Mouse (Mus musculus) left cerebral cortex, postnatal 36 days (tissue): Measurements from ENCODE around the gene Psmd1. TPM values are rescaled to one million over a fixed set of nuclear protein-coding genes. Genes with fewer than 3 reads are reported as not detected.

Experiments
- DNase-seq, 2 experiments: peaks; one replicate each; pipeline ENCODE4 v3.0.0; 2021 to 2022; ENCODE audit warnings: low spot score in 2 of 2, mixed read lengths in 1 of 2
- intact Hi-C: fragments of 180-260 bp; cut with DNase I; formaldehyde crosslinking; loops from one replicate; pipeline ENCODE4 v1.15.1; 2025
- total RNA-seq, 2 experiments: library from RNA; stranded (reverse); gene quantifications; 2 replicates each; pipeline ENCODE4 v1.2.3; 2021

Psmd1 gene
- total RNA-seq, 2 experiments from 2014 or later = 106 TPM

DNA sequence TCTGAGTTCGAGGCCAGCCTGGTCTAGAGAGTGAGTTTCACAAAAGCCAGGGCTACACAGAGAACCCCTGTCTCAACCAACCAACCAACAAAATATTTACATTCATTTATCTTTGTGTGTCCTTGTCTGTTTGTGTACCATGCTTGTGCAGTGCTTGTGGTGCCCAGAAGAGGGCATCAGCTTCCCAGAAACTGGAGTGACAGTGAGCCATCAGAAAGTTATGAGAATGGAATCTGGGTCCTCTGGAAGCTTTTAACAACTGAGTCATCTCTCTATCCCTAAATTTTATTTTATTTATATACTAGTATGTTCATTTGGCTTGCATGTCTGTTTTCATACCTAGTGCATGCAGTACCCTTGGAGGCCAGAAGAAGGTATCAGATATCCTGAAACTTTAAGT, 88.4 kb downstream of the Psmd1 start:
- DNase-seq = no peak
- intact Hi-C loops = no loop called here

DNA sequence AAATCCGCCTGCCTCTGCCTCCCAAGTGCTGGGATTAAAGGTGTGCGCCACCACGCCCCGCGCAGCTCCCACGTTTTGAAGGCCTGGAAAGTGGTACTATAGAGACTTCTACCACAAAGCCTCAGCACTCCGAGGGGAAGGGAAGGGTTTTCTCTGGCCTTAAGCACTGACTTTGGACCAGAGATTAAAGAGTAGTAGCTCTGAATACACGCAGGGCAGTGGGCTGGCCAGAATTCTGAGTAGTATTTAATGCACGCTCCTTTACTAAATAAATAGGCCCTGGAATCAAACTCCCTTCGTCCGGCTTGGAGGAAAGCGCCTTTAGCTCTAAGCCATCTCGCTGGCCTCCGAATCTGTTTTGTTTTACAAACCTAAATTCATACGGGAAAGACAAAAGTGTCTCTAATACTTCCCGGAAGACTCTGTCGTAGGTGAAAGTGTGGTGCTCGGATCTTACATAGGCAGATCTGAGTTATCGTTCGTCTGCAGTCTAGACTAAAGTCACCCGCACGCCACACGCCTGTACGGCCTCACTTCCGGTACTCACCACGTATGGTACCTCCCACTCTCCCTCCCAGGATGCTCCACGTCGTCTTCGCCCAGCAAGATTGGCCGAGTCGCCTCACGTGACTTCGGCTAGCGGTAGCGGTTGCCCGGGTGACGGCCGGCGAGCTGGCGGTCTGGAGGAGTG, 90.1 kb downstream of the Psmd1 start, which contains the start of gene Armc9:
Gene Armc9 (plus strand): TSS at position 648 of the 691 bp plus-strand sequence.
- intact Hi-C loops = no loop called here
- DNase-seq = peak; percentile 96 to 97

DNA sequence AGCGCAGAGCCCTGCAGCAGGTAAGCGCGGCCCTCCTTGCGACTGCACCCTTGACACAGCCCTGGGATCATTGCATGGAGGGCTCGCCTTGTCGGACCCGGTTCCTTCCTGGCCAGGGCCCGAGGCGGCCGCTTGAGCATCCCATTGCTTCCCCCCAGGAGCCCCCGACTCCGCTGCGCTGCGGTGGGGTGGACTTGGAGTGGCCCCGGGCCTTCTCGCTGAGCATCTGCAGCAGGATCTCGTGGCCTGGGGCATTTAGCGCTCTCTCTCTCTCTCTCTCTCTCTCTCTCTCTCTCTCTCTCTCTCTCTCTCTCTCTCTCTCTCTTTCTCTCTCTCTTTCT, 90.6 kb downstream of the Psmd1 start:
- DNase-seq = no peak
- intact Hi-C loops = no loop called here

DNA sequence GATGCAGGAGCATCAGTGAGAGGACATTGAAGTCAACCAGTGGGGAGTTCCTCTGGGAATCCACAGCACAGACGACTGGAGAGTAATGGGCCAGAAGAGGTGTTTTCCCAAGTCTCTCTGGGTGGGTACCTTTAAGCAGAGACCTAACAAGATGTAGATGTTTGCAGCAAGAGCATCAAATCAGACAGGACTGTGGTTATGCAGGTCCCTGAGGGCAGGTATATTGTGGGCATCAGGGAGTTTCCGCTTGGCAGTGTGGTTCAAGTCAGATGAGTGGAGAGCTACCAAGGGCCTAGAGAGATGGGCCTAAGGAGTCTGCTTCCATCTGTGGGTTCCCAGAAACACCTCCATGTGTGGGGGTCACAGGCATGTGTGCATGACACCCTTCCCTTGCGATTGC, 91.9 kb downstream of the Psmd1 start:
- no peak for DNase-seq
- intact Hi-C loops = no loop called here

DNA sequence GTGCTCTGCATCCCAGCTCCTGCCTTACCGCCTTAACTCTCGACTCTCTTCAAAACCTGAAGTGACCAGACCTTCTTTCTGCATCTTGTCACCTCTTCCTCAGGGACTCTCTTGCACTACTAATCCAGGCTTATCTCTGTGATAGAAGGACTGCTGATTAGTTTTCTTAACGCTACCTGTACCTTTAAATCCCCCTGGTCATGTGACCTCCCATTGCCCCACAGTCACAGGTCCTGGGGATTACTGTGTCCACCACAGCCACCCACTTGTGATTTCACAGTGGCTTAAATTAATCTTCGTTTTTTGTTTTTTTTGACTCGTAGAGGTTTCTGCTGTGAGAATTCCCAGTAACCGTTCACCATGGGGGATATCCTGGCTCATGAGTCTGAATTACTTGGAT, 92.4 kb downstream of the Psmd1 start:
- intact Hi-C loops = no loop called here
- no peak for DNase-seq

DNA sequence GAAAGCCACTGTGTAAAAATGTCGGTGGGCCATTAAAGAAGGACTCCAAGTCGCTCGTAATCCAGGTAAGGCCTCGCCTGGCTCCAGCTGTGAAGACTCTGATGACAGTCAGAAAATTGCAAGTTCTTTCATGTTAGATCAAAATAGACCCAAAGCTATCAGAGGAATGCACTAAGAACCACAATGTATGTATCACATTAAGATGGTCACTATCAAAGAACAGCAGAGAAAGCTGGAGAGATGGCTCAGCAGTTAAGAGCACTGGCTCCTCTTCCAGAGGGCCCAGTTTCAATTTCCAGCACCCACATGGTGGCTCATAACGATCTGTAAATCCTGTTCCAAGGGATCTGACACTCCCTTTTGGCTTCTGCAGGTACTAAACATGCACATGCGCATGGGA, 95.9 kb downstream of the Psmd1 start:
- intact Hi-C loops = no loop called here

DNA sequence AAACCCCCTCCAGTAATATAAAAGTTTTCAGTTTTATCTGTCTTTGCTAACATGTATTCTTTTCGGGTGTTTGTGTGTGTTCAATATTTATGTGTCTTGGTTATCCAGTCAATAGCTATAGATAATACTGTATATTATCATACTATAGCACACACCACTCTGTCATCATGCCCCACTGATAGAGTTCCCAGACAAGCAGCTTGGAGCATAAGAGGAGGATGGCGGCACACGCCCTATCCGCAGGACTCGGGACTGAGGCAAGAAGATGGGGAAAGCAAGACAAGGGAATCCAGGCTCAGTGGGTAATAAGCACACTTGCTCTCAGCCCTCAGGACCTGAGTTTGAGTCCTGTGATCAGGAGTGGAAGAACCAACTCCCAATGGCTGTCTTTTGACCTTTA, 96.3 kb downstream of the Psmd1 start:
- no peak for DNase-seq
- intact Hi-C loops = no loop called here

More for the DNA sequence above, 95.9 kb downstream of the Psmd1 start:
- DNase-seq = no peak

DNA sequence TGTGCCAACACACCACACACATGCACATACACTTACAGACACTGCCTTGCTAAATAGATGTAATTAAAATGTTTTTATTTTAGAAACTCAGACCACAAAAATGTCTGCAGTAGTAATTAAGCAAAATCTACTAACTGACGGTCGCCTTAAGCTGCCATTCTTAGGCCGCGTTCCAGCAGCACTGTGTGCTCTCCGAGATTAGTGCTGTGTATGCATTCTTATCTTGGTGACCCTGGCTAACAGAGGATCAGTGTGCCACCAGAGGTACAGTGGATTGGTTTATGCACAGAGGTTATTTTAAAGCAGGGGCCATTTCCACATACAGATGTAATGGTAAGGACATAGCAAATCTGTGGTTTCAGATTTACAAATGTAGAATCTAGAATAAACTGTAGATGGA, 96.9 kb downstream of the Psmd1 start:
- intact Hi-C loops = no loop called here
- DNase-seq = no peak

DNA sequence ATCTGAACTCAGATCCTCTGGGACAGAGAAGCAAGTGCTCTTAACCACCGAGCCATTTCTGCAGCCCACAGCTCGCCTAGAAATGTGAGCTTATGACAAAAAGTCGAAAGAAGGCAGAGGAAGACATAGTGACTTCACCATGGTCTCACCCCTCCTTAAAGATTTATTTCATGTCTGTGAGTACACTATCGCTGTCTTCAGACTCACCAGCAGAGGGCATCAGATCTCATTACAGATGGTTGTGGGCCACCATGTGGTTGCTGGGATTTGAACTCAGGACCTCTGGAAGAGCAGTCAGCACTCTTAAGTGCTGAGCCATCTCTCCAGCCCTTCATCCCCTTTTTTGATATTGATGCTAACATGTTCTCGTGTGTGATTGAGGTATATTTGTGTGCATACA, 110.4 kb downstream of the Psmd1 start:
- intact Hi-C loops = no loop called here
- DNase-seq = no peak

DNA sequence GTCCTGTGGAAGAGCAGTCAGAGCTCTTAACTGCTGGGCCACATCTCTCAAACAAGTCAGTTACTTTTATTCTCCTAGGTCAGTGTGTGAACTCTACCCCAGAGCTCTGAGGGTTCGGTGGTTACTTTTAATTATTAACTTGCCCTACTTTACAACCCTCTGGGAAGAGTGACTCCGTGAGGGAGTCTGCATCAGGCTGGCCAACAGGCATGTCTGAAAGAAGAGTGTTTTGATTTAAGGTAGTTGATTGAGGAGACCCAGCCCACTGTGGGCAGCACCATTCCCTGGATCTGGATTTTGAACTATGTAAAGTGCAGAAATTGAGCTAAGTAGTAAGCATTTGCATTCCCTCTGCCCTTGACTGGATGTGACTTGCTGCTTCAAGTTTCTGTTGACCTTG, 111.9 kb downstream of the Psmd1 start:
- no peak for DNase-seq
- intact Hi-C loops = no loop called here

DNA sequence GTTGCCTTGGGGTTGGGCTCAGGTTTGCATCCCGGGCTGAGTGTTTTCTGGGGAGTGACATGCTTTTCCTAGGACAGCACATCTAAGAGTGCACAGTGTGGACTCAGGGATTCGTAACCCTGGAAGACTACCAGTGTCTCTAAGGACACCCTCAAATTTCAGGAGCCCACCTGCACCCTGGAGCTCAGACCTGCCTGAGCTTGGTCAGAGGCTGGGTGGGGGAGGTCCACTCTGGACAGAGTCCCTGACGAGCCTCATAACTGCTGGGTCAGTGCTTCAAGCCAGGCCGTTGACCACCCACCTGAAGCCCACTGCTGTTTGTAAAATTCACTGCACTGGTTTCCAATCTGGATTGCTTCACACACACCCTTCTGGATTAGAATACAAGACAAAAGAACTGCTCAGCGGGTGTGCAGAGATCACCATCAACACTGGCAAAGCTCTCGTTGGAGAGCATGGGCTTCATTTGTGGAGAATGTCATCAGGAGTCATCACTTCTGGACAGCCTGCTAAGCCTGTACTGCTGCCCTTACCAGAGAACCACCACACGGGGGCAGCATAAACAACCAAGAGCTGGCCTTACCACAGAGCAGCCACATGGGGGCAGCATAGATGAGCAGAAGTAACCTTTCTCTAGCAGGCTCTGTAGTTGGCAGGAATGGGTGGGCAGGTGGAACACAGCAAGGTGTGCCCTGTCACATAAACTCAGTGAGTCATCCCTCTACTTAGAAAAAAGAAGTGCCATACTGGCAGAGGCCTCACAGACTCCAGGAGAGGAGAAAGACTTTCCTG, 114.5 kb downstream of the Psmd1 start:
- intact Hi-C loops = loop anchor here (2.0 kb wide), 1 partner anchor 160 kb away; no protein-coding TSS in a partner anchor
- DNase-seq = peak; percentile 73 to 79

DNA sequence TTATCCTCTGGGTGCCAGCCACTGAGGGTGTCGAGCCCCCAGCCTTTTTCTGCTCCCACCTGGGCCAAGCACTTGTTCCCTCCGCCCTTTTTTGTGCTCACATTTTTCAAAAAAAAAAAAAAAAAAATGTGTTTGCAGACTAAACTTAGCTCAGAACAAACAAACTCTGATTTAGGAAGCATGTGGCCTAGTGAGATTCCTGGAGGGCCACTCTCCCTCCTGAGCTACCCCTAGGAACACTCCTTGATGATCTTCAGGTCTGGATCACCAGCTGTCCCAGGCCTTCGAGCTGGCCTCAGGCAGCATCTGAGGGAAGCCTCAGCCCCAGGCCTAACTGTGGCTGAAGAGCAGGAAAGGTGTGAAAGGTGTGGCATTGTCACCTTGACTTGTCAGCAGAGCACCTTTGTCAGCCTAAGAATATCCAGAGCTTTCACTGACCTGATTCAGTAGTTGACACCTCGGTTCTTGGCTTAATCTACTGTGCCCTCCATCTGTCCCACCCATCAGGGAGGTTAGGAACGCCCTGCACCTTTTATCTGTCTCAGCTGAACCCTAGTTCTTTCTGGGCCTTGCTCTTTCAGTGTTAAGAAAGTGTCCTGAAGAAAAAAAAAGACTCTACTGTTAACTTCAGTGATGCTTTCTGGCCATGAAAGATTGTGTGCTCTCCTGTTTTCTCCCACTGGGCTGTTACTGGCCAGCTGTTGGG, 118.0 kb downstream of the Psmd1 start:
- DNase-seq = no peak
- intact Hi-C loops = no loop called here

DNA sequence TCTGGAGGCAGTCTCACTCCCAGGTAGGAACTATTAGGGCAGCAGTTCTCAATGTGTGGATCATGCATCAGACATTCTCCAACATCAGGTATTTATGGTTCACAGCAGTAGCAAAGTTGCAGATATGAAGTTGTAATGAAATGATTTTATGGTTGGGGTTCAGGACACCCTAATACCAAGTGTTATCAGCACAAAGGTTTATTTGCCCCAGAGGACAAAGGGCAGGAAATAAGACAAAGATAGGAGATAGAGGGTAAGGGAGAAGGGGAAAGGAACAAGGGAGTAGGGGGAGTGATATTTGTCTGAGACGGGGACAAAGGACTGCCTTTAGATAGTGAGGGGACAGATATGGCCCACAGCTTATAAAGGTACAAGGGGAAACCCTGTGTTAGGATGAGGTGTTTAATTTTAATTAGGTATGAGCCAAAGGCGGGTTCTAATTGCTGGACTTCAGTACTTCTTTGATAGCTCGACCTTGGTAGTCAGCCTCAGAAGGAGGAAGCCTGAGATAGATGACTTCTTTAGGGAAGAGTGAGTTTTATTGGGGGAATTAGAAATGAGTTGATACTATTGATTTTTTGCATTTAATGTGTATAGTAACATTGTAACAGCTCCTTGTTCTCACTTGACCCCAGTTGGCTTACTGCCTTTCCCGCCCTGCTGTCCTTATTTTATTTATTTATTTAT, 119.5 kb downstream of the Psmd1 start:
- intact Hi-C loops = no loop called here
- DNase-seq = no peak

DNA sequence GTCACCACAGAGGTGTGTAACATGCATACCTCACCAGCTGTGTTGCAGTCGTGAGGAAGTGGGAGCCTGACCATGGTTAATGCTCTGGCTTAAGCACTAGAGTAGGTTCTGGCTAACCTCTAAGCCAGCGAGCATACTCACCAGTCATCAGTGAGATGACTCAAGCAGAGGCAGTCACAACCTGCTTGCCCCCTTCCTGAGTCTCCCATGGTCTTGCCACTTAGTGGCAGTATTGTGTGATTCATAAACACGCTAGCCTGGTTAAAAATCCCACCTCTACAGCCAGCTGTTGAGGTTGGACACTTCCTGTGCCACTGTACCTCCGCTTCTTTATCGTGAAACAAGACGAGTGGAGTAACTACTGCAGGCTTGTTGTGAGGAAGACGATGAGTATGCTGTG, 122.6 kb downstream of the Psmd1 start:
- intact Hi-C loops = no loop called here
- DNase-seq = no peak

DNA sequence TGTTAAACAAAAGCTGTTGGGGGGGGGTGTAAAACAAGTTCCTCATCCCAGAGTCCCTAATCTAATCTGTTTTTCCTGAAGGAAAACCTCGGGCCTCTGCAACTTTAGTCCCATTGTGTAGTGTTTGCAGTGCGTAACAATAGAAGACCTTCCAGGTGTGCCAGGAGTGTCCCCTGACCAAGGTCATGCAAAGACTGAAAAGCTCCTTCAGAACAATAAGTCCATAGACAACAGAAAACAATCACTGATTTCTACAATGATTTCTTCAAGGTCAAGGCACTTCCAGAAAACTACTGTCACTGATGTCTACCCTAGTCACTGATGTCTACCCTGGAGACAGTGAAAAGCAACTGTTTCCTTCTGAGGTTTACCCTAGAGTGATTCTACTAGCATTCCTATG, 123.7 kb downstream of the Psmd1 start:
- DNase-seq = no peak
- intact Hi-C loops = no loop called here

DNA sequence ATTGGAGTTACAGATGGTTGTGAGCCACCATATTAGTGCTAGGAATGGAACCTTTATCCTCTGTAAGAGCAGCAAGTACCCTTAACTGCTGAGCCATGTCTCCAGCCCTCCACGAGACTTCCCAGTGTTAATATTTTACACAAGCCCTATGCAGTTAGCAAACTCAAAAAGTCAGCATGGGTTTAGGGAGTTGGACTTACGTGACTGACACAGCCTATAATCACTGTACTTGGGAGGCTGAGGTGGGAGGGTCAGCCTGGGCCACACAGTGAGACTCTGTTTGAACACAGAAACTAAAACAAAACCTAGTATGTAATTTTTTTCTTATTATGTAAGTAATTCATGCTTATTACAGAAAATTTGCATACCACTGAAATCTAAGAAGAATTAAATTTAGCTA, 124.1 kb downstream of the Psmd1 start:
- intact Hi-C loops = no loop called here
- no peak for DNase-seq
